Mouse (Mus musculus) cortical plate, adult 2 months (tissue): Measurements from ENCODE around the gene Nenf. TPM values are rescaled to one million over a fixed set of nuclear protein-coding genes. Genes with fewer than 3 reads are reported as not detected.

ENCODE experiments used
- H3K27ac ChIP-seq: fragments of 200-500 bp; 2 replicates; pipeline ENCODE4 v1.5.1; 2012; ENCODE audit warnings: low read length, control low read depth, inconsistent platforms; ENCODE audit not compliant: insufficient read depth
- H3K4me1 ChIP-seq: fragments of 200-500 bp; 2 replicates; pipeline ENCODE4 v1.6.1; 2011; ENCODE audit warnings: low read length; ENCODE audit not compliant: control insufficient read depth, insufficient read depth
- H3K4me3 ChIP-seq: fragments of 200-500 bp; 2 replicates; pipeline ENCODE4 v1.5.1; 2011; ENCODE audit warnings: mild to moderate bottlenecking, low read length, control low read depth; ENCODE audit not compliant: insufficient read depth
- CTCF ChIP-seq: fragments of 200-500 bp; IDR thresholded peaks from 2 replicates; pipeline ENCODE4 v1.5.1; 2011; ENCODE audit warnings: mild to moderate bottlenecking, control low read depth, low read length; ENCODE audit not compliant: insufficient read depth; ENCODE audit errors: extremely low read depth
- POLR2A ChIP-seq: fragments of 200-500 bp; IDR thresholded peaks from 2 replicates; pipeline ENCODE4 v1.6.1; 2011; ENCODE audit warnings: mild to moderate bottlenecking, low read length, control low read depth; ENCODE audit not compliant: insufficient read depth; ENCODE audit errors: extremely low read depth
- polyA plus RNA-seq: library from polyadenylated mRNA; depleted of rRNA; stranded (reverse); fragments of >200 nt; gene quantifications from 2 replicates; pipeline ENCODE4 v1.2.3, GENCODE M21; 2012

Gene Nenf
- polyA plus RNA-seq, 1 experiment: 175 TPM

DNA sequence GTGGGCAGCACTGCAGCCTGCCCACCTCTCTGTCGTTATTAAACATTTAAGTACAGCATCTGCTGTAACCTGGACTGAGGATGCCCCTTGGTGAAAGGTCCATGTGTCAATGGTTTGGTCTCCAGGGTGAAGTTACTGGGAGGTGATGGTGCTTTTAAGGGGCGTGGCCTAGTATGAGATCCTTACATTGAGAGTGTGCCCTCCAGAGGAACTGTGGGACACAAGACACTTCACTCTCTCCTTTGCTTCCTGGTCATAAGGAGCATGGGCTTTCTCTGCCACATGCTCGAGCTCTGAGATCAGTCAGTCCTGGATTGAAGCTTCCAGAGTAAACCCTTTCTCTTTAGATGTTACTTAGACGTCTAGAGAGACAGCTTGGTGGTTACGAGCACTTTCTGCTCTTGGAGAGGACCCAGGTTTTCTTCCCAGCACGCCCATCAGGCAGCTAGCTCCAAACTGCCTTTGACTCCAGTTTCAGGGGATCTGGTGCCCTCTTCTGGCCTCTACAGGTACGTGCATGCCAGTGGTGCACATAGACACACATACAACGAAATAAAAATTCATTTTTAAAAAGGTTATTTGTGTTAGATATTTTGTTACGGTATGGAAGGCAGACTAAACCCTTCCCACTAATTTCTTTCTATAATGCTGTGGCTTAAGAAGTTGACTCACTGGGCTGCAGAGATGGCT is 10.1 kb downstream of the Nenf start:
- Histone ChIP-seq H3K27ac (no peak overlapping the region), H3K4me3 (no peak overlapping the region), H3K4me1 (no peaks in the 10 kb centered on the region)
- TF ChIP-seq CTCF: peak; percentile 27; the same call in 1 of the 2 replicates
- TF ChIP-seq POLR2A: no peak

DNA sequence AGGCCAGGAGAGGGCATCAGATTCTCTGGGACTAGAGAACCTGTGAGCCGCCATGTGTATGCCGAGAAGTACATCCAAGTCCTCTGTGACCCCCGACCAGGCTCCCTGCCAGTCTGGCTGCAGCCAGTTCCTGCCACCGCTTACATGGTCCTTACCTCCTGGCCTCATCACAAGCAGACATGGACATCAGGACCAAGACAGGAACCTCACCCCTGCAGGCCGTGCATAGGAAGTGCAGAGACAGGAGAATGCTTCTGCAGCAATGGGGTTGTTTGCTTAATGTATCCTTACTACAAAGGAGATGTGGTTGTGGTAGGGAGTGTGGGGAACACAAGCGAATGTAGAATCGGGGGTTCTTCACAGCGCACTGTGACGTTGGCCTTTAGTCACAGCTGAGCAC is 11.7 kb downstream of the Nenf start:
- H3K4me1 ChIP-seq: no peaks in the 10 kb centered on the region

DNA sequence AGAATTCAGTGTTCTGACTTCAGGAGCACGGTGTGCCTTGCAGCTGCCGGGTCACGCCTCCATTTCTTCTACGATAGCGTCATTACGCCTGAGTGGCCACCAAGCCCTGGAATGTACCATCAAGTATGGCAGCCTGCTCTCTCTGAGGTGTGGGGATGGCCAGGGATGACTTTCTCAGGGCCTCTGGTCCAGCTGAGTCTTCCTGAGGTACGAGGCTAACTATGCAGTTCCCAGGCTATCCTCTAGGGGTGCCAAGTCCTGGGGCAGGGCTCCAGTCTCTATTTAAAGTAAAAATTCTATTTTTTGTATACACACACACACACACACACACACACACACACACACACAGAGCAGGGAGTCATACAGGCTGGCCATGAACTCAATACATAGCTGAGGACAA is 12.4 kb downstream of the Nenf start:
- peak; percentile 30 for TF ChIP-seq CTCF
- TF ChIP-seq POLR2A: no peak

More for the DNA sequence above, 11.7 kb downstream of the Nenf start:
- TF ChIP-seq CTCF (no peak), POLR2A (no peak)
- no peak overlapping the region for H3K4me3 ChIP-seq
- H3K27ac ChIP-seq: no peak overlapping the region

DNA sequence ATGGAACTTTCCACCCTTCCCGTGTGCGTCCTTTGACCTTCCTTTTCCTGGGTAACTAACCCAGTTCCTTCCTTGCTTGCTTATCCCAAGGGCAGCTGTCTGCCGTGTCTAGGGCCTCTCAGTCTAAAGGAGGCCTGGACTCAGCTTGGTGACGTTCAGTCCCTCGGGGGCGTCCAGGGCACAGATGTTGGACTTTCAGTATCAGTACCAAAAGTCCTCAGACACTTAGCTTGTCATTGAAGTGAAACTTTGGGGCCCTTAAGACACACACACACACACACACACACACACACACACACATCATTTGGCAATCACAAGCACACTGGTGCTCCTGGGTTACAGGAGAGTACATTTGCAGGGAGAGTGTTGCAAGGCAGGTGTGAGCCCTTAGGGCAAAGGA is 13.8 kb downstream of the Nenf start:
- H3K4me3 ChIP-seq: no peak overlapping the region
- TF ChIP-seq POLR2A (no peak), CTCF (no peak)
- H3K27ac ChIP-seq: no peak overlapping the region
- no peaks in the 10 kb centered on the region for H3K4me1 ChIP-seq

More for the DNA sequence above, 12.4 kb downstream of the Nenf start:
- H3K4me3 ChIP-seq: no peak overlapping the region
- no peaks in the 10 kb centered on the region for H3K4me1 ChIP-seq
- H3K27ac ChIP-seq: no peak overlapping the region

DNA sequence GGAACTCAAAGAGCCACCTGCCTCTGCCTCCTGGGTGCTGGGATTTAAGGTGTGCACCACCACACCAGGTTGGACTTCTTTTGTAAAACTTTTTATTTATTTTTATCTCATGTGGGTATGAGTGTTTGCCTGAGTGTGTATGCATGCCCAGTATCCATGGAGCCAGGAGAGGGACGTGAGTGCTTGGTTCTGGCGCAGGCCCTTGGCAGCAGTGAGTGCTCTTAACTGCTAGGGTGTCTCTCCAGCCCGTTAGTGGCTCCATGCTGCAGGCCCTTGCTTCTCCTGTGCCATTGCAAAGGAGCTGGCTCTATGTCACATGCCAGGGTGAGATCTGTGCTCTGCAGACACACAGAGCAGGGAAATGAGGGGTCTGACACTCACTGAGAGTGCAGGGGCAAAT is 14.3 kb downstream of the Nenf start:
- TF ChIP-seq CTCF: no peak
- TF ChIP-seq POLR2A: no peak
- no peak overlapping the region for H3K4me3 ChIP-seq
- no peaks in the 10 kb centered on the region for H3K4me1 ChIP-seq
- no peak overlapping the region for H3K27ac ChIP-seq

DNA sequence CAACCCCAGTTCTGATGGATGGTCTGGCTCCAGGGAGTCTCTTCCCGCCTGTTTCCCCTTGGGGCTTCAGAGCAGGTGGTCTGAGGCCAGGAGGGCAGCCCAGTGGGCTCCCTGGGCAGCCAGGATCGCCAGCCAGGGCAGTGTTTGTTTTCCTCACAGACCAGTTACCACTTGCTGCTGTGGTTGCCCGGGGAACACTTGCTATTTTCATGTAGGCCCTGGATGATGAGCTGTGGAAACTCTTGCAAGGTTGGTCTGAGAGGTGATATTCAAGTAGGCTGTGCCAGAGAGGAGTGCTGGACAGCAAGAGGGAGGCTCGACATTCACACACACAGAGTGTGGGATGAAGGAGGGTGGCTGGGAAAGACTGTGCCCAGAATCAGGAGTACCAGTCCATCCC is 16.1 kb downstream of the Nenf start:
- TF ChIP-seq POLR2A (no peak), CTCF (no peak)
- no peaks in the 10 kb centered on the region for H3K4me1 ChIP-seq

DNA sequence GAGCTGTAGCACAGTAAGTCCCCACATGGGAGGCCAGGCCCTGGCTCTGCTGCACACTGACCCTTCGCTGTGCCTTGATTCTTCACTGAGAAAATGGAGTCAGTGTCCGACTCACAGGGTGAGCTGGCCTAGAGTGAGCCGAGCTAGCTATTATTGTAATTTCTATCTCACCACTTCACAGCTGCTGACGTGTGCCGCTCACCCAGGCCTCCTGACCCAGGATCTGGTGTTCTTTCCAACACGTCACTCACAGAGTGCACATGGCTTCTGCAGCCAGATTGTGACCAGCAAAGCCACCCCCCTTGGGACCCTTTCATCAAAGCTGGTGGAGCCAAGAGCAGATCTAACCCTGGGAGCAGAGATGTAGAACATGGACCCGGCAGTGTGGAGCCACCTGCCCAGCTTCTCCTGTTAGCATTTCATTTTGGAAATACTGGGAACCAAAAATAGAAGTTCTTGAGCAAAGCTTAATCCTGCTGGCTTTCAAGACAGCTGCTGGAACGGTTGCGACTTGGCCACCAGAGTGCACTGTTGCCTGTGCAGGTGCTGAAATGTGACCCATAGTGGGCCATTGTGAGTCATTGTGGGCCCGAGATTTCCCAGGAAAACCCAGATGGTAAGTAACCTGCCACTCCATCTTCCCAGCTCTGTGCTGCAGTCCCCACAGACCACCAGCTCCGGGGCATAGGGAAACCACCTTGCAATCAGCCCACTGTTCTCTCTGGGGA is 18.6 kb downstream of the Nenf start:
- Histone ChIP-seq H3K4me1 (peaks cover 3% of the 10 kb centered on the region), H3K4me3 (no peak overlapping the region), H3K27ac (no peak overlapping the region)
- no peak for TF ChIP-seq POLR2A
- peak; percentile 59 for TF ChIP-seq CTCF

More for the DNA sequence above, 16.1 kb downstream of the Nenf start:
- Histone ChIP-seq H3K27ac (no peak overlapping the region), H3K4me3 (no peak overlapping the region)

DNA sequence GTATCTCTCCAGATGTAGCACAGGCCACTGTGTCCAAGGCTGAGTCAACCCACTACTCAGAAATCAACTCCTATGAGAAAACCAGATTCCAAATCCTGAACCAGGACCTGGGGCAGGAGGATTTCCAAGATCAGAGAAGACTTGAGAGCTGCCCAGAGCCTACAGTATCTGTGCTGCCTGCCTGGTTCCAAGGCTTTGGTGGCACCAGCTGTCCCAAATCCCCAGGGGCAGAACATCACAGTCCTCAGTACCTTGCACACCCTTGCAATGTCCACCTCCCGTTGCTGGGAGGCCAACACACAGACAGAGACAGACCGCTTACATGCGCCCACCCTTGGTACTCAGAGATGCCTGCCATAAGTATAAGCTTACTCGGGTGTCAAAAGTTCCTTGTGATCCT is 19.7 kb downstream of the Nenf start:
- H3K4me1 ChIP-seq: peaks cover 3% of the 10 kb centered on the region
- H3K27ac ChIP-seq: no peak overlapping the region
- TF ChIP-seq CTCF: no peak
- no peak for TF ChIP-seq POLR2A
- no peak overlapping the region for H3K4me3 ChIP-seq

DNA sequence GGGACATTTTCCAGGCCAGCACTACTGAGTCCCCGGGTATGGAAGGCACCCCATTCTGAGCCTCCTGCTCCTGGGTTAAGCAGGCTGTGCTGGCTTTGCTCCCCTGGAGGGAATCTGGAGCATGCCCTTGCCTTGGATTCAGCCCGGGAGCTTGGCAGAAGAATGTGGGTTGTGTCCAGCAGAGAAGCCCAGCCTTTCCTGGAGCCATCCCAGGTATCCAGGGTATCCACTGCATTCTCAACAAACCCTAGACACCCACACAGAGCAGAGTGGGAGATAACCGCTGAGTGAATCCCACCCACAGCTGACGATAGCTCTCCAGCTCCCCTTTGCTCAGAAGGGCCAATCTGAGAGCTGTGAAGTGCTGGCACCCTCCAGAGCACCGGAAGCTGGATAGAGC is 21.5 kb downstream of the Nenf start:
- Histone ChIP-seq H3K27ac (no peak overlapping the region), H3K4me3 (no peak overlapping the region), H3K4me1 (peaks cover 8% of the 10 kb centered on the region)
- TF ChIP-seq CTCF: no peak
- no peak for TF ChIP-seq POLR2A

DNA sequence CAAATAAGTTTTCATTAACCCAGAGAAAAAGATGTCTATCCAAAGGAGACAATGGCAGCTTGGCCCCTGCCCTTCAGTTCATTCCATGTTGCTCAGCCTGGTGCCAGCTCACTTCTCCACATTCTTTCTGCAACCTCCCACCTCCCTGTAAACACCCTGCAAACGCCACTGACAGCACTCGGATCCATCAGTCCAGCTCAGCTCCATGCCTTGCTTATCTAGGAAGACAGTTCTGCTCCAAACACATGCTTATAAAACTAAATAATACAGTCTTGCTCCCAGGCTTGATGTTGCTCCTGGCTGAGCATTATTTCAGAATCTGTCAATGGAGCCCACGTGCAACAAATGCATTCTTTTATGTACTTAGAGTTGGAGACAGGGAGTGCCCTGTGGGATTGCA is 22.2 kb downstream of the Nenf start:
- no peak overlapping the region for H3K4me3 ChIP-seq
- no peak overlapping the region for H3K27ac ChIP-seq
- H3K4me1 ChIP-seq: peaks cover 8% of the 10 kb centered on the region
- TF ChIP-seq CTCF: no peak
- TF ChIP-seq POLR2A: no peak
